ENCODE assay signal across 28 mouse cellular contexts in genomic region chr15:103430241-103430640, GRCm38 (mm10). TPM values are rescaled to one million over a fixed set of nuclear protein-coding genes. Genes with fewer than 3 reads are reported as not detected.
DNase-seq lines count a peak whose midpoint lies in the region; ATAC-seq lines count a peak whose summit lies in the region.
"Had no signal": no experiment of that assay in that cellular context is flagged by ENCODE, and none has a peak within 500 bp of the region (broad histone marks: within the 10 kb centered on the region; RNA-seq: fewer than 3 reads in every experiment).

TSS of gene Gtsf1 (minus strand) at chr15:103430470.

- H3K4me3 ChIP-seq in heart, embryonic 15.5 days, result no peak within 1 kb of the TSS
- H3K4me3 ChIP-seq in midbrain, embryonic 15.5 days, result no peak within 1 kb of the TSS
- H3K4me3 ChIP-seq: embryonic facial prominence, embryonic 10.5 days; forebrain, embryonic 15.5 days; hindbrain, embryonic 10.5 days; layer of hippocampus, adult 2 months; liver, embryonic 13.5 days; lung, embryonic 15.5 days; midbrain, embryonic 10.5 days; neural tube, embryonic 15.5 days; stomach, embryonic 15.5 days had no signal

- no peak within 1 kb of the TSS for H3K9ac ChIP-seq in heart, embryonic 15.5 days
- no peak within 1 kb of the TSS for H3K9ac ChIP-seq in midbrain, embryonic 15.5 days
- H3K9ac ChIP-seq: forebrain, embryonic 15.5 days; liver, embryonic 13.5 days; lung, embryonic 15.5 days; neural tube, embryonic 15.5 days; stomach, embryonic 15.5 days had no signal

- no peak for DNase-seq in heart, postnatal 10 days
- DNase-seq in 416B (ENCODE audit: low read depth) (peak; percentile 39), ES-CJ7 (ENCODE audit: low read depth, low spot score) (peak; percentile 47)
- no peak for DNase-seq in cerebellum, postnatal 4 days (ENCODE audit: low spot score in 2 of 2)
- DNase-seq: adrenal gland, postnatal 36 days; cerebellum, adult 9-10 months; heart, adult 18-20 months; layer of hippocampus, postnatal 36 days; liver, embryonic 13.5 days had no signal

- no peaks in the 10 kb centered on the region for H3K9me3 ChIP-seq in heart, embryonic 15.5 days (replicated peaks)
- H3K9me3 ChIP-seq in midbrain, embryonic 15.5 days, result no peaks in the 10 kb centered on the region
- H3K9me3 ChIP-seq: embryonic facial prominence, embryonic 10.5 days; forebrain, embryonic 15.5 days; hindbrain, embryonic 10.5 days; liver, embryonic 13.5 days; lung, embryonic 15.5 days; midbrain, embryonic 10.5 days; neural tube, embryonic 15.5 days; stomach, embryonic 15.5 days had no signal

- no peak for ATAC-seq in heart, embryonic 15.5 days (replicated peaks; ENCODE audit: insufficient number of reproducible peaks, insufficient read depth, low FRiP score, low read depth)
- peak; percentile 57; the same call in 1 of the 2 replicates for ATAC-seq in megakaryocyte-erythroid progenitor cell, adult 5-6 weeks (replicated peaks; ENCODE audit: low FRiP score, low TSS enrichment, poor library complexity, severe bottlenecking)
- no peak for ATAC-seq in midbrain, embryonic 15.5 days (replicated peaks)
- ATAC-seq: forebrain, embryonic 15.5 days; hindbrain, postnatal 0 days; intestine, postnatal 0 days had no signal

- intact Hi-C loops in heart, postnatal 10 days (cut with DNase I), result no loop called here

- 0 out of 2 replicates have a peak, but pooled peaks cover 3% of the 10 kb centered on the region for H3K4me1 ChIP-seq in heart, embryonic 15.5 days (replicated peaks)
- 0 out of 2 replicates have a peak, but pooled peaks cover 4% of the 10 kb centered on the region for H3K4me1 ChIP-seq in midbrain, embryonic 15.5 days
- H3K4me1 ChIP-seq: embryonic facial prominence, embryonic 10.5 days; forebrain, embryonic 15.5 days; hindbrain, embryonic 10.5 days; liver, embryonic 13.5 days; lung, embryonic 15.5 days; neural tube, embryonic 15.5 days; stomach, embryonic 15.5 days had no signal

- H3K27me3 ChIP-seq in heart, embryonic 15.5 days, result no peaks in the 10 kb centered on the region
- no peaks in the 10 kb centered on the region for H3K27me3 ChIP-seq in midbrain, embryonic 15.5 days (replicated peaks)
- H3K27me3 ChIP-seq: forebrain, embryonic 15.5 days; liver, embryonic 13.5 days; lung, embryonic 15.5 days; neural tube, embryonic 15.5 days; stomach, embryonic 15.5 days had no signal

- no peak within 1 kb of the TSS for H3K27ac ChIP-seq in heart, embryonic 15.5 days
- H3K27ac ChIP-seq in midbrain, embryonic 15.5 days, result no peak within 1 kb of the TSS
- H3K27ac ChIP-seq: embryonic facial prominence, embryonic 10.5 days; forebrain, embryonic 15.5 days; hindbrain, embryonic 10.5 days; hindbrain, postnatal 0 days; layer of hippocampus, adult 2 months; liver, embryonic 13.5 days; lung, embryonic 15.5 days; midbrain, embryonic 10.5 days; neural tube, embryonic 15.5 days; stomach, embryonic 15.5 days had no signal

- WGBS in heart, embryonic 15.5 days, result 90% methylated on average over 16 of the region's 16 CpGs
- WGBS in midbrain, embryonic 15.5 days, result 94% methylated on average over 16 of the region's 16 CpGs

- no peak within 1 kb of the TSS for H3K4me2 ChIP-seq in heart, embryonic 15.5 days
- H3K4me2 ChIP-seq in midbrain, embryonic 15.5 days, result no peak within 1 kb of the TSS
- H3K4me2 ChIP-seq: forebrain, embryonic 15.5 days; liver, embryonic 13.5 days; lung, embryonic 15.5 days; neural tube, embryonic 15.5 days; stomach, embryonic 15.5 days had no signal

- H3K36me3 ChIP-seq in heart, embryonic 15.5 days, result no peaks in the 10 kb centered on the region
- H3K36me3 ChIP-seq in midbrain, embryonic 15.5 days (replicated peaks), result no peaks in the 10 kb centered on the region
- H3K36me3 ChIP-seq: embryonic facial prominence, embryonic 10.5 days; forebrain, embryonic 15.5 days; hindbrain, embryonic 10.5 days; liver, embryonic 13.5 days; lung, embryonic 15.5 days; midbrain, embryonic 10.5 days; neural tube, embryonic 15.5 days; stomach, embryonic 15.5 days had no signal

RNA-seq across cellular contexts. Expression of gene Gtsf1, which starts in this region (rescaled TPM):
- polyA plus RNA-seq in heart, embryonic 15.5 days (2015; fragmentation: Nextera tagmentation; extraction: Ambion mirVana), result 28.5 and 32.6 TPM in 2 replicates
- total RNA-seq in heart, postnatal 10 days (2021), result under 1 TPM; 0.52 to 0.53 TPM
- not detected in 2 replicates for total RNA-seq in megakaryocyte-erythroid progenitor cell, adult 5-6 weeks (2014; fragmentation: Nextera tagmentation)
- total RNA-seq in megakaryocyte-erythroid progenitor cell, adult 5-6 weeks (2017), result not detected in 2 replicates
- not detected in 2 replicates for polyA plus RNA-seq in midbrain, embryonic 15.5 days (2015; fragmentation: Nextera tagmentation; extraction: Ambion mirVana)
- total RNA-seq: adrenal gland, adult 18-20 months; adrenal gland, postnatal 36 days; common myeloid progenitor, adult 5-6 weeks; gastrocnemius, adult 8-10 months; heart, adult 18-20 months; hindbrain, postnatal 0 days; layer of hippocampus, adult 2 months; layer of hippocampus, postnatal 36 days; left cerebral cortex, postnatal 10 days had no signal
- polyA plus RNA-seq: embryonic facial prominence, embryonic 10.5 days; forebrain, embryonic 15.5 days; hindbrain, embryonic 10.5 days; kidney, embryonic 14.5 days; limb, embryonic 11.5 days; liver, embryonic 13.5 days; midbrain, embryonic 10.5 days; neural tube, embryonic 15.5 days; stomach, embryonic 15.5 days had no signal

Comparison
In these comparisons a context has a peak if more than half of its experiments do, and no peak if none do; other contexts are left out.
1. RNA of gene Gtsf1 (polyA plus RNA-seq): 28.5 to 32.6 TPM in heart, embryonic 15.5 days; not detected in midbrain, embryonic 15.5 days; every median in the first group is over 10 times any median in the second.
2. Peak in ATAC-seq in megakaryocyte-erythroid progenitor cell, adult 5-6 weeks; RNA of the gene not detected or under 1 TPM.
3. DNase-seq: peak in 416B (single experiment) and ES-CJ7 (single experiment); none in heart, postnatal 10 days (0 of 2) and cerebellum, postnatal 4 days (0 of 2).